Mouse (Mus musculus) lung, postnatal 4 days (tissue): ENCODE data around the gene Actn4.

ENCODE experiments used
- DNase-seq, 2 experiments: peaks; one replicate each; pipeline ENCODE4 v3.0.0; 2021

Actn4 gene

DNA sequence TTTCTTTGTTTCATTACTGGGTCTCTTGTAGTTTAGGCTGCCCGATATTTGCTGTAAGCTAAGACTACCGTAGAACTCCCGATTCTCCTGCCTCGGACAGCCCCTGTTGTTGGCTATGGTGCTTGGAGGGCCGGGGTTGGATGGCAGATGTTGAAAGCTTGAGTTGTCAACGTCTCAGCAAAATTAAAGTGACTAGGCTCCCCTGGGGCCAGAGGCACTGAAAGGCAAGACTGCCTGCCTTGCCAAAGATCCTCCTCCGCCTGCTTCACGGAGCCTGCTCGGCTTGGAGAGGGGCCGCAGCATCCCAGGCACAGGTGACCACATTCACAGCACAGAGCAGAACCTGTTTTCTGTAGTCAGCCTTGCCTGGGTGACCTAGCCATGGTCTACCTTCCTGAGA is 81.6 kb downstream of the Actn4 start:
- DNase-seq: no peak

- DNase-seq: no peak
Observed at GRCm38 (mm10) chr7:28879606-28880005, 82.5 kb downstream of the Actn4 start.

GRCm38 (mm10) chr7:28877856-28878255 is 84.3 kb downstream of the Actn4 start:
- no peak for DNase-seq

DNA sequence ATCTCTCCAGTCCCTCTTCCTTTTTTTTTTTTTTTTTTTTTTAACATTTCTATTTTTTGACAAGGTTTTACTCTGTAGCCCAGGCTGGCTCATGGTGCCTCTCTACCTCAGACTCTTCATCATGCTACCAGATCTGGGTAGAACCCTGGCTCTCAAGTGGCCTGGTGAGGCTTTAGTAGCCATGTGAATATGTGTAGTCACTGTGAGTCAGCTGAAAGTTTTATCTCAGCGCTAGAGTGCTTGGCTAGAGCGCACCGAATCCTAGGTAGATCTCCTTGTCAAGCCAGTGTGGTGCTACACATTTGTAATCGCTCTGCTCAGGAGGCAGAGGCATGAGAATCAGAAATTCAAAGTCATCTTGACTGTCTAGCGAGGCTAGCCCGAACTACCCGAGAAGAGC is 85.0 kb downstream of the Actn4 start:
- no peak for DNase-seq

- DNase-seq: no peak
Observed at GRCm38 (mm10) chr7:28876099-28876498, 86.0 kb downstream of the Actn4 start.

DNA sequence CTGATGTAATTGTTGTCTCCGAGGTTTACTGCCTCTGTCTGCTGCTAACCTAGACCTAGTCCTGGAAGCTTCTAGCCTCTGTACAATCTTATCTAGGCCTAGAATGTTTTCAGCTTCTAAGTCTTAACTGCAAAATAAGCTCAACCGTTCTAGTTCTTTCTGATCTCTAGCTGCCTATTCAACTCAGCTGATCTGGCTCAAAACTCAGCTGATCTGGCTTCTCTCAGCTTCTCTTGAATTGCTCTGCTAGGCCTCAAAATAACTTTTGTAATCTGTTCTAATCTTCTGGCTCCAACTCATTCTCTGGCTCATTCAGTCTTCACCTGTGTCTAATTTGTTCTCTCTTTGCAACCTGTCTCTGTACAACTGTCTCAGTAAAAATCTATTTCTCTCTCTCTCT is 87.6 kb downstream of the Actn4 start:
- no peak for DNase-seq

- DNase-seq: no peak
Observed at GRCm38 (mm10) chr7:28870901-28871664, 91.1 kb downstream of the Actn4 start.

DNA sequence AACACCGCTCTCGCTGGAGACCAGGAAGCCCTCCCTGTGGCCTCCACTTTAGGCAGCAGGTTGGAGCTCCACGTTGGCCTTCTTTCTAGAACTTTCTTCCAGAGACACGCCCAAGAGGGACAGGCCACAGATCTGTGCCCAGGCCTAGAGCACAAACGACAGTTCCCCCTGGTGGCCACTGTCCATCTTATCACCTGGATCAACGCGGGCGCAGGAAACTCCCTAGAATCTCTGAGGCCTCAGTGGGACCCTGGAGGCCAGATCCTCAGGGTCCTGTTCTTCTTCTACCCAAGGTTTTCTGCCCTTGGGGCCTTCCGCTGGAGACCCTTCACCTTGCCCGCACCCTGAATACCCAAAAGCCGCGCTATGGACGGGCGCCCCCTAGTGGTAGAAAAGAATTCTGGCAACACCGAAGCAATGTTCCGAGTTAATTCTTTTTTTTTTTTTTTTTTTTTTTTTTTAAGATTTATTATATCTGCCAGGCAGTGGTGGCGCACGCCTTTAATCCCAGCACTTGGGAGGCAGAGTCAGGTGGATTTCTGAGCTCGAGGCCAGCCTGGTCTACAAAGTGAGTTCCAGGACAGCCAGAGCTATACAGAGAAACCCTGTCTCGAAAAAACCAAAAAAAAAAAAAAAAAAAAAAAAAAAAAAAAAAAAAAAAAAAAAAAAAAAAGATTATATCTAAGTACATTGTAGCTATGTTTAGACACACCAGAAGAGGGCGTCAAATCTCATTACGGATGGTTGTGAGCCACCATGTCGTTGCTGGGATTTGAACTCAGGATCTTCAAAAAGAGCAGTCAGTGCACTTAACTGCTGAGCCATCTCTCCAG is 94.4 kb downstream of the Actn4 start:
- peak; percentile 79 to 85 for DNase-seq

- no peak for DNase-seq
Observed at GRCm38 (mm10) chr7:28866769-28867507, 95.2 kb downstream of the Actn4 start.

DNA sequence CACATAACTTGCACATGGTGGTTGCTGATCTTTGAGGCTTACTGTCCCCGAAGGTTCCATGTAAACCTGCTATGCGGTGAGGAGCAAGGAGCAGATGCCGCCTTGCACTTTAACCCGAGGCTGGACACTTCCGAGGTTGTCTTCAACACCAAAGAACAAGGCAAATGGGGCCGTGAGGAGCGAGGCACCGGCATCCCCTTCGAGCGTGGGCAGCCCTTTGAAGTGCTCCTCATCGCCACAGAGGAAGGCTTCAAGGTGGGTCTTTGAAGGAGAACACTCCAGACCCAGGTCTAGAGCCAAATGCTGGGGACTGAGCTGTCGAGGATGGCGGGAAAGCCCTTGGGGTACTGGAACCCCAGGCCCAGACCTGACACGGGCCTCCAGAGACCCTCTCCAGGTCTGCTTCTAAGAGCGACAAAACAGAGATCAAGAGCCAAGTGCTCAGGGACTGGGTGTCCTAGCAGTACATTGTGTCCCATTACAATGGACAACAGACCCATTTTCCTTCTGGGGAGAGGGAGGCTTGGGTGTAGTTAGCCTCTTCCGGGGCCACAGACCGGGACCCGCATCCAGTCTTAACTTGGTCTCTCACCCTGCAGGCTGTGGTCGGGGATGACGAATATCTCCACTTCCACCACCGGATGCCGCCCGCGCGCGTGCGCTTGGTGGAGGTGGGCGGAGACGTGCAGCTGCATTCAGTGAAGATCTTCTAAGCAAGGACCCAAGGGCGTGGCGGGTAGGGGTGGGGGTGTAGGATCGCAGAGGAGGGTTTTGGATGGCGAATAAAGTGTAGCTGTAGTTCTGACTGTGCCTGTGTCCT is 96.4 kb downstream of the Actn4 start:
- peak; percentile 92 for DNase-seq

- DNase-seq: no peak
Observed at GRCm38 (mm10) chr7:28864288-28864750, 97.8 kb downstream of the Actn4 start.

GRCm38 (mm10) chr7:28863540-28863939 is 98.6 kb downstream of the Actn4 start, which contains the start of gene Lgals7:
Lgals7 (plus strand) TSS chr7:28863853.
- DNase-seq: no peak

- no peak for DNase-seq
Observed at GRCm38 (mm10) chr7:28862817-28863499, 99.2 kb downstream of the Actn4 start.

DNA sequence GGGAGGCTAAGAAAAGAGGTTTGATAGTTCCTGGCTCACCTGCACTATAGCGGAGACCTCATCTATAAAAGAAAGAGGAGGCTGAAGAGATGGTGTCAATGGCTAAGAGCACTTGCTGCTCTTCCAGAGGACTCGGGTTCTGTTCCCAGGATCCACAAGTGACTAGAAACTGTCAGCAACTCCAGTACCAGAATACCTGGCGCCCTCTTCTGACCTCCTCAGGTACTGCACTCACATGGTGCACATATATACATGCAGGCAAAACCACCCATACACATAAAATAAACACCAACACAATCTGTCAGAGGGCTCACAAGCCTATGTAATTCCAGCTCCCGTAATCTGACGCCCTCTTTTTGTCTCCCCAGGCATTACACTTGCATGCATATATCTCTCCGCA is 101.2 kb downstream of the Actn4 start:
- no peak for DNase-seq

GRCm38 (mm10) chr7:28859953-28860352 is 102.2 kb downstream of the Actn4 start:
- DNase-seq: no peak

GRCm38 (mm10) chr7:28850642-28851041 is 111.5 kb downstream of the Actn4 start:
- DNase-seq: no peak

- DNase-seq: no peak
Observed at GRCm38 (mm10) chr7:28849700-28850236, 112.4 kb downstream of the Actn4 start.

DNA sequence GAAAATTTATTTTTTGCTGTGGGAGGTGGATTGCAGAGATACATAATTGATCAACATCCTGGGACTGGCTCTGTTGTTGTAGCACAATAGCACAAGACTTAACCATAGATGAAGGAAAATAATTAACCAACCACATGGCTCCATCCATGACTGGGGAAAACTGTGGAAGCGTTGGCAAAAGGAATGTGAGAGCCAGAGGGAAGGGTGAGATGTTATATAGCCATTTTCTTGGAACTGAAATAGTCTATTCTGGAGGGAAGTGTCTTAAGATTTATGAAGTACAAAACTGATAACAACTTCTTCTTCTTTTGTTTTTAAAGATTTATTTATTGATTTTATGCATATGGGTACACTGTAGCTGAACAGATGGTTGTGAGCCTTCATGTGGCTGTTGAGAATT is 114.9 kb downstream of the Actn4 start:
- no peak for DNase-seq
